Mouse (Mus musculus): Measurements from ENCODE around the gene Ano4.
"Not testable (repeated sequence)": the region's sequence is repeated elsewhere in the genome, so short reads cannot be mapped to it uniquely, and the experiment has no call there.

The Ano4 gene

GRCm38 (mm10) chr10:89149166-89149565 lies 195.4 kb downstream of the Ano4 start:
- DNase-seq (ENCODE audit: low spot score in 2 of 2) = no peak

- no peak for DNase-seq (ENCODE audit: low spot score in 2 of 2)
These were observed 223.2 kb downstream of the Ano4 start for GRCm38 (mm10) chr10:89121391-89121790.

GRCm38 (mm10) chr10:89114381-89114780 lies 230.2 kb downstream of the Ano4 start:
- no peak for DNase-seq (ENCODE audit: low spot score in 2 of 2)

- DNase-seq (ENCODE audit: low spot score in 2 of 2) = no peak
These were observed 233.1 kb downstream of the Ano4 start for GRCm38 (mm10) chr10:89111466-89111865.

- DNase-seq (ENCODE audit: low spot score in 2 of 2) = no peak
These were observed 233.6 kb downstream of the Ano4 start for GRCm38 (mm10) chr10:89110917-89111316.

GRCm38 (mm10) chr10:89103594-89103993 lies 241.0 kb downstream of the Ano4 start:
- no peak for DNase-seq (ENCODE audit: low spot score in 2 of 2)

- DNase-seq (ENCODE audit: low spot score in 2 of 2) = no peak
These were observed 242.5 kb downstream of the Ano4 start for GRCm38 (mm10) chr10:89102025-89102424.

GRCm38 (mm10) chr10:89098183-89098582 lies 246.4 kb downstream of the Ano4 start:
- no peak for DNase-seq (ENCODE audit: low spot score in 2 of 2)

GRCm38 (mm10) chr10:89092350-89093040 lies 252.1 kb downstream of the Ano4 start:
- no peak for DNase-seq (ENCODE audit: low spot score in 2 of 2)

- no peak for DNase-seq (ENCODE audit: low spot score in 2 of 2)
These were observed 267.1 kb downstream of the Ano4 start for GRCm38 (mm10) chr10:89077447-89077846.

GRCm38 (mm10) chr10:89055891-89056290 lies 288.7 kb downstream of the Ano4 start:
- DNase-seq (ENCODE audit: low spot score in 2 of 2) = no peak

GRCm38 (mm10) chr10:89044921-89045320 lies 299.6 kb downstream of the Ano4 start:
- DNase-seq (ENCODE audit: low spot score in 2 of 2) = not testable (repeated sequence)

GRCm38 (mm10) chr10:89044166-89044565 lies 300.4 kb downstream of the Ano4 start:
- DNase-seq (ENCODE audit: low spot score in 2 of 2) = no peak

- DNase-seq (ENCODE audit: low spot score in 2 of 2) = no peak
These were observed 325.6 kb downstream of the Ano4 start for GRCm38 (mm10) chr10:89018926-89019325.

- no peak for DNase-seq (ENCODE audit: low spot score in 2 of 2)
These were observed 336.3 kb downstream of the Ano4 start for GRCm38 (mm10) chr10:89008303-89008702.

GRCm38 (mm10) chr10:89004518-89004917 lies 340.0 kb downstream of the Ano4 start:
- DNase-seq (ENCODE audit: low spot score in 2 of 2) = no peak

- no peak for DNase-seq (ENCODE audit: low spot score in 2 of 2)
These were observed 357.6 kb downstream of the Ano4 start for GRCm38 (mm10) chr10:88986925-88987324.

- DNase-seq (ENCODE audit: low spot score in 2 of 2) = peak in 1 of 2 experiments; percentile 28
These were observed 361.1 kb downstream of the Ano4 start for GRCm38 (mm10) chr10:88983444-88983843.

GRCm38 (mm10) chr10:88979451-88979850 lies 365.1 kb downstream of the Ano4 start:
- DNase-seq (ENCODE audit: low spot score in 2 of 2) = no peak

GRCm38 (mm10) chr10:88978932-88979331 lies 365.6 kb downstream of the Ano4 start:
- DNase-seq (ENCODE audit: low spot score in 2 of 2) = no peak

GRCm38 (mm10) chr10:88970951-88971725 lies 373.4 kb downstream of the Ano4 start:
- no peak for DNase-seq (ENCODE audit: low spot score in 2 of 2)

- no peak for DNase-seq (ENCODE audit: low spot score in 2 of 2)
These were observed 376.0 kb downstream of the Ano4 start for GRCm38 (mm10) chr10:88968586-88968985.

GRCm38 (mm10) chr10:88960791-88961190 lies 383.8 kb downstream of the Ano4 start:
- DNase-seq (ENCODE audit: low spot score in 2 of 2) = no peak

All from spleen, postnatal 10 days (tissue).